Mouse (Mus musculus) ES-E14 (cell line): ENCODE measurements around the gene Prkch.

Experiments used
- CHD2 ChIP-seq: IDR thresholded peaks from 2 replicates; pipeline ENCODE4 v1.6.1; 2014; ENCODE audit warnings: mild to moderate bottlenecking, low read depth, low read length, inconsistent platforms
- ZNF384 ChIP-seq: IDR thresholded peaks from 2 replicates; pipeline ENCODE4 v1.6.1; 2012; ENCODE audit warnings: low read depth, low read length, inconsistent platforms

DNA sequence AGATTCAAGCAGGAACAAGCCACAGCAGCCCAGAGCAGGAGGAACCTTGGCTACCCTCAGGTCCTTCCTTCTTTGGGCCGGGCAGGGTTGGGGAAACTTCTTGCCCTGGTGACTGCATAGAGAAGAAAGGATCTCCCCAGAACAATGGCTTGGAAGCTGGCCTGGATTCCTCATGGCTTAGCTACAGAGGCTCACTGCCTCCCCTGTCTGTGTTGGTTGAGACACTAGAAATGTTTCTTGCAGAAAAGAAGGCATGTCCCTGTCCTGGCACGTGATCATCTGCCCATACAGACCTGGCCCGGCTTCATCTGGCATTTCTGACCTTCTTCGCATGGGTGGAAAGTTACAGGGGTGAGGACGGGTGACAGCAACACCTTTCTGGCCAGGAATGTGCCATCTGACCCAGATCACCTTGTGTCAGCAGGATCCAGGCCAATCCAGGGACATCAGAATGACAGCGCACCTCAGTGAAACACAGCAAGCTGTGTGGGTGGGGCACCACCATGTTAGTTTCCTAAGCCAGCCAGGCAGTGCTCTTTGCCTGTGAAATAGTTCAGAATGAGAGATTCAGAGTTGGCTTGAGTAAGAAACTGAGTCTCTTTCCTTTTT is 155.1 kb downstream of the Prkch start:
- TF ChIP-seq ZNF384: no peak
- TF ChIP-seq CHD2: no peak
